Mouse (Mus musculus) bone marrow, adult 2 months (tissue): ENCODE measurements at regions not wholly inside any gene's neighbourhood (a gene's known extent, or its start where the extent isn't known, plus 50 kb on each side); places are given as distances from the start of the nearest gene placed in this dataset.

Experiments
- H3K27ac ChIP-seq: fragments of 200-500 bp; 2 replicates; pipeline ENCODE4 v1.5.1; 2012; ENCODE audit warnings: low read depth, mild to moderate bottlenecking, control low read depth, inconsistent platforms, low read length; ENCODE audit not compliant: control insufficient read depth, poor library complexity, insufficient read depth
- H3K4me1 ChIP-seq: fragments of 200-500 bp; 2 replicates; pipeline ENCODE4 v1.6.1; 2011; ENCODE audit warnings: low read length; ENCODE audit not compliant: control insufficient read depth, insufficient read depth
- H3K4me3 ChIP-seq: fragments of 200-500 bp; replicated peaks from 2 replicates; pipeline ENCODE3; 2011; ENCODE audit warnings: mild to moderate bottlenecking, low read depth, low read length, control low read depth; ENCODE audit not compliant: control insufficient read depth
- CTCF ChIP-seq: fragments of 200-500 bp; IDR thresholded peaks from 2 replicates; pipeline ENCODE4 v1.5.1; 2011; ENCODE audit warnings: low read length, control low read depth; ENCODE audit not compliant: control insufficient read depth, insufficient read depth
- POLR2A ChIP-seq: fragments of 200-500 bp; IDR thresholded peaks from 2 replicates; pipeline ENCODE4 v1.6.1; 2011; ENCODE audit warnings: low read depth, mild to moderate bottlenecking, control low read depth, low read length, borderline replicate concordance; ENCODE audit not compliant: control insufficient read depth
- WGBS: fragments of 180-500 bp; shearing (Covaris S2); methylation state at CpG from one replicate; pipeline ENCODE4 v1.1.7; 2018; 5-methylcytosine and 5-hydroxymethylcytosine counted together

- no peak overlapping the region for H3K27ac ChIP-seq
- no peak for TF ChIP-seq POLR2A
- TF ChIP-seq CTCF = no peak
- H3K4me1 ChIP-seq = no peaks in the 10 kb centered on the region
- no peak overlapping the region for H3K4me3 ChIP-seq
- WGBS = 69% methylated on average over 19 of the region's 19 CpGs
Observed at GRCm38 (mm10) chr8:107886516-107887253, 55.8 kb upstream of the Zfhx3 start.

GRCm38 (mm10) chr8:107887333-107887732 is 55.1 kb upstream of the Zfhx3 start:
- 19% methylated on average over 10 of the region's 10 CpGs for WGBS
- Histone ChIP-seq H3K4me1 (no peaks in the 10 kb centered on the region), H3K27ac (no peak overlapping the region), H3K4me3 (no peak overlapping the region)
- TF ChIP-seq POLR2A (no peak), CTCF (no peak)

GRCm38 (mm10) chr8:107890922-107891321 is 51.5 kb upstream of the Zfhx3 start:
- H3K4me3 ChIP-seq = no peak overlapping the region
- no peak overlapping the region for H3K27ac ChIP-seq
- H3K4me1 ChIP-seq = no peaks in the 10 kb centered on the region
- no peak for TF ChIP-seq POLR2A
- no peak for TF ChIP-seq CTCF
- 74% methylated on average over 5 of the region's 5 CpGs for WGBS
